Mouse (Mus musculus) forebrain, embryonic 10.5 days (tissue): ENCODE data around the gene Stard13. TPM values are rescaled to one million over a fixed set of nuclear protein-coding genes. Genes with fewer than 3 reads are reported as not detected.

Source experiments
- DNase-seq: peaks from one replicate; pipeline ENCODE4 v3.0.0-alpha.2; 2017; ENCODE audit warnings: low spot score; ENCODE audit errors: extremely low spot score
- H3K27ac ChIP-seq: fragments of 300-500 bp; sonication (generic); 2 replicates; pipeline ENCODE4 v1.5.1; 2016; ENCODE audit warnings: mild to moderate bottlenecking
- H3K27me3 ChIP-seq: fragments of 300-500 bp; sonication (generic); 2 replicates; pipeline ENCODE4 v1.6.1; 2016; ENCODE audit warnings: mild to moderate bottlenecking; ENCODE audit not compliant: poor library complexity, severe bottlenecking
- H3K36me3 ChIP-seq: fragments of 300-500 bp; sonication (generic); replicated peaks from 2 replicates; pipeline ENCODE4 v1.6.1; 2016; ENCODE audit warnings: mild to moderate bottlenecking, moderate library complexity
- H3K4me1 ChIP-seq: fragments of 300-500 bp; sonication (generic); 2 replicates; pipeline ENCODE4 v1.6.1; 2016
- H3K4me3 ChIP-seq: fragments of 300-500 bp; sonication (generic); 2 replicates; pipeline ENCODE4 v1.5.1; 2016; ENCODE audit warnings: mild to moderate bottlenecking, moderate library complexity
- H3K9me3 ChIP-seq: fragments of 300-500 bp; sonication (generic); 2 replicates; pipeline ENCODE4 v1.6.1; 2016; ENCODE audit warnings: mild to moderate bottlenecking, moderate library complexity
- WGBS: fragments of 180-500 bp; shearing (Covaris S2); methylation state at CpG from one replicate; pipeline ENCODE4 v1.1.7; 2016; 5-methylcytosine and 5-hydroxymethylcytosine counted together
- polyA plus RNA-seq: library from polyadenylated mRNA; unstranded; fragments of >200 nt; fragmentation: Nextera tagmentation; extraction: Ambion mirVana; gene quantifications from 2 replicates; pipeline ENCODE4 v1.2.1, GENCODE M21; 2016

The Stard13 gene
- polyA plus RNA-seq, 1 experiment from 2014 or later = 3.7 TPM

- H3K9me3 ChIP-seq = no peaks in the 10 kb centered on the region
- H3K27me3 ChIP-seq = no peaks in the 10 kb centered on the region
- H3K36me3 ChIP-seq = no peaks in the 10 kb centered on the region
- 90% methylated on average over 2 of the region's 2 CpGs for WGBS
- H3K4me1 ChIP-seq = no peaks in the 10 kb centered on the region
- H3K27ac ChIP-seq = no peak overlapping the region
- DNase-seq = no peak
- H3K4me3 ChIP-seq = no peak overlapping the region
Measured at GRCm38 (mm10) chr5:151117846-151118245, 115.8 kb downstream of the Stard13 start.

GRCm38 (mm10) chr5:151116192-151116887 is 117.3 kb downstream of the Stard13 start:
- H3K27ac ChIP-seq = no peak overlapping the region
- H3K4me1 ChIP-seq = no peaks in the 10 kb centered on the region
- no peaks in the 10 kb centered on the region for H3K36me3 ChIP-seq
- 92% methylated on average over 5 of the region's 5 CpGs for WGBS
- no peak for DNase-seq
- H3K9me3 ChIP-seq = no peaks in the 10 kb centered on the region
- no peak overlapping the region for H3K4me3 ChIP-seq
- no peaks in the 10 kb centered on the region for H3K27me3 ChIP-seq

- Histone ChIP-seq H3K9me3 (no peaks in the 10 kb centered on the region), H3K4me3 (no peak overlapping the region), H3K27ac (no peak overlapping the region), H3K4me1 (peaks cover 23% of the 10 kb centered on the region), H3K36me3 (no peaks in the 10 kb centered on the region), H3K27me3 (no peaks in the 10 kb centered on the region)
- no peak for DNase-seq
- WGBS = 90% methylated on average over 9 of the region's 9 CpGs
Measured at GRCm38 (mm10) chr5:151112743-151113142, 120.9 kb downstream of the Stard13 start.

GRCm38 (mm10) chr5:151111080-151111871 is 122.4 kb downstream of the Stard13 start:
- WGBS = 89% methylated on average over 7 of the region's 7 CpGs
- no peak for DNase-seq
- H3K36me3 ChIP-seq = no peaks in the 10 kb centered on the region

GRCm38 (mm10) chr5:151110461-151110908 is 123.2 kb downstream of the Stard13 start:
- H3K4me3 ChIP-seq = no peak overlapping the region
- no peaks in the 10 kb centered on the region for H3K36me3 ChIP-seq
- H3K27me3 ChIP-seq = no peaks in the 10 kb centered on the region
- no peaks in the 10 kb centered on the region for H3K9me3 ChIP-seq
- H3K4me1 ChIP-seq = peaks cover 23% of the 10 kb centered on the region
- no peak for DNase-seq
- 53% methylated on average over 6 of the region's 6 CpGs for WGBS
- no peak overlapping the region for H3K27ac ChIP-seq

More at GRCm38 (mm10) chr5:151111080-151111871, 122.4 kb downstream of the Stard13 start:
- Histone ChIP-seq H3K9me3 (no peaks in the 10 kb centered on the region), H3K4me3 (no peak overlapping the region), H3K27ac (no peak overlapping the region), H3K27me3 (no peaks in the 10 kb centered on the region), H3K4me1 (peaks cover 23% of the 10 kb centered on the region)

- H3K4me3 ChIP-seq = no peak overlapping the region
- no peaks in the 10 kb centered on the region for H3K27me3 ChIP-seq
- H3K36me3 ChIP-seq = no peaks in the 10 kb centered on the region
- WGBS = 70% methylated on average over 2 of the region's 2 CpGs
- no peak for DNase-seq
- no peak overlapping the region for H3K27ac ChIP-seq
- H3K4me1 ChIP-seq = peaks cover 24% of the 10 kb centered on the region
- H3K9me3 ChIP-seq = no peaks in the 10 kb centered on the region
Measured at GRCm38 (mm10) chr5:151109822-151110221, 123.8 kb downstream of the Stard13 start.

GRCm38 (mm10) chr5:151108955-151109354 is 124.7 kb downstream of the Stard13 start:
- Histone ChIP-seq H3K36me3 (no peaks in the 10 kb centered on the region), H3K27me3 (no peaks in the 10 kb centered on the region), H3K9me3 (no peaks in the 10 kb centered on the region), H3K4me1 (peaks cover 33% of the 10 kb centered on the region), H3K4me3 (no peak overlapping the region), H3K27ac (peak overlapping the region; percentile 51; the same call in 1 of the 2 replicates)
- DNase-seq = no peak
- 87% methylated on average over 7 of the region's 7 CpGs for WGBS

GRCm38 (mm10) chr5:151108291-151108897 is 125.2 kb downstream of the Stard13 start:
- Histone ChIP-seq H3K36me3 (no peaks in the 10 kb centered on the region), H3K9me3 (no peaks in the 10 kb centered on the region), H3K27ac (peak overlapping the region; percentile 51), H3K27me3 (no peaks in the 10 kb centered on the region), H3K4me1 (peaks cover 35% of the 10 kb centered on the region), H3K4me3 (no peak overlapping the region)
- no peak for DNase-seq
- WGBS = 68% methylated on average over 19 of the region's 19 CpGs

- WGBS = 89% methylated on average over 3 of the region's 3 CpGs
- H3K4me3 ChIP-seq = no peak overlapping the region
Measured at GRCm38 (mm10) chr5:151106841-151107240, 126.8 kb downstream of the Stard13 start.

GRCm38 (mm10) chr5:151105054-151105971 is 128.3 kb downstream of the Stard13 start:
- WGBS = 87% methylated on average over 10 of the region's 10 CpGs
- H3K4me3 ChIP-seq = no peak overlapping the region
- no peaks in the 10 kb centered on the region for H3K9me3 ChIP-seq
- H3K4me1 ChIP-seq = peaks cover 29% of the 10 kb centered on the region
- no peaks in the 10 kb centered on the region for H3K36me3 ChIP-seq
- no peaks in the 10 kb centered on the region for H3K27me3 ChIP-seq
- no peak for DNase-seq
- H3K27ac ChIP-seq = no peak overlapping the region

More at GRCm38 (mm10) chr5:151106841-151107240, 126.8 kb downstream of the Stard13 start:
- no peak overlapping the region for H3K27ac ChIP-seq
- no peaks in the 10 kb centered on the region for H3K27me3 ChIP-seq
- H3K4me1 ChIP-seq = peaks cover 35% of the 10 kb centered on the region
- no peaks in the 10 kb centered on the region for H3K36me3 ChIP-seq
- no peak for DNase-seq
- no peaks in the 10 kb centered on the region for H3K9me3 ChIP-seq

- no peak overlapping the region for H3K4me3 ChIP-seq
- no peak for DNase-seq
- H3K27me3 ChIP-seq = no peaks in the 10 kb centered on the region
- no peaks in the 10 kb centered on the region for H3K9me3 ChIP-seq
- no peaks in the 10 kb centered on the region for H3K36me3 ChIP-seq
- WGBS = 74% methylated on average over 9 of the region's 9 CpGs
- H3K27ac ChIP-seq = no peak overlapping the region
- peaks cover 22% of the 10 kb centered on the region for H3K4me1 ChIP-seq
Measured at GRCm38 (mm10) chr5:151104354-151105053, 129.1 kb downstream of the Stard13 start.
